Mouse (Mus musculus): ENCODE measurements around the gene Plekhh2.

GRCm38 (mm10) chr17:84607617-84608016 lies 95.9 kb downstream of the Plekhh2 start:
- TF ChIP-seq POLR2A (IDR thresholded peaks at IDR 0.05; ENCODE audit: borderline replicate concordance, extremely low read depth, low read depth, low read length) (no peak), CTCF (IDR thresholded peaks at IDR 0.05; ENCODE audit: insufficient read depth, low read length) (no peak)

All from lung, adult 2 months (tissue).